Mouse (Mus musculus) kidney, postnatal 36 days (tissue): ENCODE measurements around the gene Cdk8.

Source experiments
- DNase-seq, 2 experiments: peaks; one replicate each; pipeline ENCODE4 v3.0.0; 2021 to 2022; ENCODE audit warnings: mixed read lengths in 2 of 2

Cdk8 gene

GRCm38 (mm10) chr5:146234336-146234735 lies 3.3 kb downstream of the Cdk8 start:
- DNase-seq = no peak

GRCm38 (mm10) chr5:146238274-146238673 lies 7.2 kb downstream of the Cdk8 start:
- DNase-seq = no peak

- DNase-seq = peak; percentile 31 to 54
Measured at GRCm38 (mm10) chr5:146240771-146241170, 9.7 kb downstream of the Cdk8 start.

GRCm38 (mm10) chr5:146241202-146241601 lies 10.2 kb downstream of the Cdk8 start:
- peak; percentile 48 to 51 for DNase-seq

- DNase-seq = no peak
Measured at GRCm38 (mm10) chr5:146245193-146245592, 14.2 kb downstream of the Cdk8 start.

- DNase-seq = no peak
Measured at GRCm38 (mm10) chr5:146245646-146246370, 14.8 kb downstream of the Cdk8 start.

GRCm38 (mm10) chr5:146246386-146246785 lies 15.4 kb downstream of the Cdk8 start:
- no peak for DNase-seq

GRCm38 (mm10) chr5:146247709-146248108 lies 16.7 kb downstream of the Cdk8 start:
- DNase-seq = no peak

GRCm38 (mm10) chr5:146248746-146249145 lies 17.7 kb downstream of the Cdk8 start:
- DNase-seq = peak; percentile 47 to 67

- no peak for DNase-seq
Measured at GRCm38 (mm10) chr5:146250369-146251075, 19.5 kb downstream of the Cdk8 start.

GRCm38 (mm10) chr5:146251663-146252429 lies 20.8 kb downstream of the Cdk8 start:
- DNase-seq = no peak

- DNase-seq = peak in 1 of 2 experiments; percentile 38
Measured at GRCm38 (mm10) chr5:146253644-146254043, 22.6 kb downstream of the Cdk8 start.

- DNase-seq = no peak
Measured at GRCm38 (mm10) chr5:146260003-146260402, 29.0 kb downstream of the Cdk8 start.

- DNase-seq = no peak
Measured at GRCm38 (mm10) chr5:146265934-146266591, 35.0 kb downstream of the Cdk8 start.

GRCm38 (mm10) chr5:146267776-146268175 lies 36.7 kb downstream of the Cdk8 start:
- no peak for DNase-seq

GRCm38 (mm10) chr5:146270593-146270992 lies 39.6 kb downstream of the Cdk8 start:
- peak in 1 of 2 experiments; percentile 50 for DNase-seq

- DNase-seq = no peak
Measured at GRCm38 (mm10) chr5:146271662-146272061, 40.6 kb downstream of the Cdk8 start.

- DNase-seq = no peak
Measured at GRCm38 (mm10) chr5:146273096-146273495, 42.1 kb downstream of the Cdk8 start.

GRCm38 (mm10) chr5:146274420-146275045 lies 43.5 kb downstream of the Cdk8 start:
- DNase-seq = no peak

- peak in 1 of 2 experiments; percentile 28 for DNase-seq
Measured at GRCm38 (mm10) chr5:146277513-146277912, 46.5 kb downstream of the Cdk8 start.

- no peak for DNase-seq
Measured at GRCm38 (mm10) chr5:146280012-146280411, 49.0 kb downstream of the Cdk8 start.

GRCm38 (mm10) chr5:146281241-146281818 lies 50.3 kb downstream of the Cdk8 start:
- no peak for DNase-seq
